Mouse (Mus musculus) CH12.LX (cell line): ENCODE data around the gene Syne3.

Experiments used
- CTCF ChIP-seq, 2 experiments: IDR thresholded peaks in 1 of 2; conservative IDR thresholded peaks in 1 of 2; 2 replicates each; pipeline ENCODE4 v1.5.1; 2011 to 2012; ENCODE audit warnings: low read depth in 2 of 2, low read length in 2 of 2, improper control_type of control experiment in 1 of 2, inconsistent platforms in 1 of 2, mild to moderate bottlenecking in 1 of 2, moderate library complexity in 1 of 2
- EP300 ChIP-seq: IDR thresholded peaks from 2 replicates; pipeline ENCODE4 v1.6.1; 2011; ENCODE audit warnings: low read length, improper control_type of control experiment
- GABPA ChIP-seq: IDR thresholded peaks from 2 replicates; pipeline ENCODE4 v1.6.1; 2012; ENCODE audit warnings: low read depth, low read length, improper control_type of control experiment, inconsistent platforms; ENCODE audit not compliant: insufficient replicate concordance
- MAFK ChIP-seq: IDR thresholded peaks from 2 replicates; pipeline ENCODE4 v1.6.1; 2011; ENCODE audit warnings: low read length, improper control_type of control experiment; ENCODE audit not compliant: insufficient replicate concordance
- POLR2A ChIP-seq: IDR thresholded peaks from 2 replicates; pipeline ENCODE4 v1.6.1; 2011; ENCODE audit warnings: low read depth, mild to moderate bottlenecking, improper control_type of control experiment, low read length
- SIN3A ChIP-seq: IDR thresholded peaks from 2 replicates; pipeline ENCODE4 v1.6.1; 2012; ENCODE audit warnings: low read length, improper control_type of control experiment, inconsistent platforms
- SMC3 ChIP-seq: IDR thresholded peaks from 2 replicates; pipeline ENCODE4 v1.6.1; 2011; ENCODE audit warnings: low read depth, low read length, improper control_type of control experiment
- USF1 ChIP-seq: IDR thresholded peaks from 2 replicates; pipeline ENCODE4 v1.6.1; 2014; ENCODE audit warnings: low read depth, mild to moderate bottlenecking, inconsistent platforms, low read length, improper control_type of control experiment
- ZC3H11A ChIP-seq: IDR thresholded peaks from 2 replicates; pipeline ENCODE4 v1.6.1; 2012; ENCODE audit warnings: low read depth, mild to moderate bottlenecking, inconsistent platforms, low read length, improper control_type of control experiment

DNA sequence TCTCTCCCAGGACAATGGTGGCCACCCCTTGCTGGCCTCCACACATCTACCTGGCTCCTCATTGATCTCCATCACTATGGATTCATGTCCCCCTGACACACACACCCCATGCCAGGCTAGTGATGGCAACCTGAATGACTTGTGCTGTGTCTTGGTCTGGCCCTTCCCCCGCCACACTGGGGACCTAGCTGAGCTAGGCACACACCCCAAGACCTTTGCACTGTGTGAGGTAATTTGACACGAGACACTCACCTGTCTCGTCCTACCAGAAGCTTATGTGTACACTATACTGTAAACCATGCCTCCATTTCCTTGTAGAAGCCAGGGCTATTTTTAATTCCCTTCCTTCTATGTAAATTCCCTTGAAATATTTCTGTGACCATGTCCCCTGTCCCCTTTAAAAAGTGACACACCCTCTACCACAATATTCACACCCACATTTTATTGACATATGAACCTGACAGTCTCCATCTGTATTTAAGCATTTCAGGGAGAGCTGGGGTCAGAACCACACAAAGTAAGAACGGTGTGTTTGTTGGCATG, 128.0 kb downstream of the Syne3 start:
- no peak for TF ChIP-seq CTCF (conservative IDR thresholded peaks at IDR 0.05 in 1 of 2, IDR thresholded peaks at IDR 0.05 in 1 of 2; ENCODE audit: low read depth in 2 of 2, low read length in 2 of 2)
- TF ChIP-seq MAFK, result no peak
- TF ChIP-seq POLR2A, result no peak
- no peak for TF ChIP-seq USF1
- no peak for TF ChIP-seq SMC3
- TF ChIP-seq GABPA, result no peak
- TF ChIP-seq ZC3H11A, result no peak
- no peak for TF ChIP-seq SIN3A
- TF ChIP-seq EP300, result no peak
